Mouse (Mus musculus) cerebellum, adult 2 months (tissue): Measurements from ENCODE around the gene Gpx8.

Source experiments
- CTCF ChIP-seq: fragments of 200-500 bp; IDR thresholded peaks from 2 replicates; pipeline ENCODE4 v1.5.1; 2011; ENCODE audit warnings: low read depth, mild to moderate bottlenecking, control low read depth, low read length, moderate library complexity, borderline replicate concordance; ENCODE audit not compliant: insufficient read depth
- POLR2A ChIP-seq: fragments of 200-500 bp; IDR thresholded peaks from 2 replicates; pipeline ENCODE4 v1.6.1; 2011; ENCODE audit warnings: low read length, control low read depth, borderline replicate concordance; ENCODE audit not compliant: insufficient read depth

- TF ChIP-seq CTCF (no peak), POLR2A (no peak)
Observed at GRCm38 (mm10) chr13:113000576-113001318, 45.5 kb downstream of the Gpx8 start.
